Mouse (Mus musculus): ENCODE results near the gene Emc3.

- TF ChIP-seq CTCF (IDR thresholded peaks at IDR 0.05; ENCODE audit: low read depth) (no peak), EP300 (IDR thresholded peaks at IDR 0.05; ENCODE audit: low read depth) (no peak)
Measured at GRCm38 (mm10) chr6:113483100-113483615, 48.3 kb downstream of the Emc3 start, which contains the start of gene Creld1.
